Mouse (Mus musculus) testis, postnatal 14 days (tissue): ENCODE measurements at regions not wholly inside any gene's neighbourhood (a gene's known extent, or its start where the extent isn't known, plus 50 kb on each side); places are given as distances from the start of the nearest gene placed in this dataset.

Experiments used
- DNase-seq: peaks from one replicate; pipeline ENCODE4 v3.0.0; 2021; ENCODE audit warnings: low spot score

DNA sequence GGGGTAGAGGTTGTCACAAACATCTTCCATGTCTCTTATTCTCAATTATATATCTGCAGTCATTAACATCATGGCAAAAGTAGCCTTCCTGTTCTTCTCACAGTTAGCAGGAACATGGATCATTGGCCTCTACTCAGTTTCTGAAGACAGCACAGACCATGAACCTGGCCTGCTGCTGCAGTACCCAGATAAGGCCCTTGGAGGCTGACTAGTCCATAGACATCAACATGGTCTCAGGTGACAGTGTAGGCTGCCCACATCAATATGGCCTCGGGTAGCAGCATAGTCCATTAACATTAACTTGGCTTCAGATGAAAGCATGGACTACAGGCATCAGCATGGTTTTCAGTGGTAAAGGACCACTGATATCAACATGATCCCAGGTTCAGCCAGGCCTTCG is 95.9 kb upstream of the Tmtc4 start:
- DNase-seq, result no peak

- no peak for DNase-seq
Measured at GRCm38 (mm10) chr14:123078804-123079203, 95.0 kb upstream of the Tmtc4 start.

DNA sequence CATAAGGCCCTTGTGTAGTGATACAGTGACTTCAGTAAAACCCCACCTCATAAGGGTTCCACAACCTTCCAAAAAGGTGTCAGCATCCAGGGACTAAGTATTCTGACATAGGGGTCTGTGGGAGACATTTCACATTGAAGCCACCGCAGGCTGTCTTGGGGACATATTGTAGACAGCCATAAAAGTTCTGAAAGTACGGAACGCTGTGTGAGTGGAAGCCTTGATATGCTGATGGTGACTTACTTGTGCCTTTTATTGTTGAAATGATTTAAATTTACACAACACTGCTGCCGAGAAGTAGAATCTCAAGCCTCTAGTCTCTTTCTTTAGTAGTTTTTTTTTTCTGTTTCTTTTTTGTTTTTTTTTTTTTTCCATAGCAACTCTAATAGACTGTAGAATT is 82.5 kb upstream of the Tmtc4 start:
- no peak for DNase-seq

- no peak for DNase-seq
Measured at GRCm38 (mm10) chr14:123065566-123065965, 81.7 kb upstream of the Tmtc4 start.

DNA sequence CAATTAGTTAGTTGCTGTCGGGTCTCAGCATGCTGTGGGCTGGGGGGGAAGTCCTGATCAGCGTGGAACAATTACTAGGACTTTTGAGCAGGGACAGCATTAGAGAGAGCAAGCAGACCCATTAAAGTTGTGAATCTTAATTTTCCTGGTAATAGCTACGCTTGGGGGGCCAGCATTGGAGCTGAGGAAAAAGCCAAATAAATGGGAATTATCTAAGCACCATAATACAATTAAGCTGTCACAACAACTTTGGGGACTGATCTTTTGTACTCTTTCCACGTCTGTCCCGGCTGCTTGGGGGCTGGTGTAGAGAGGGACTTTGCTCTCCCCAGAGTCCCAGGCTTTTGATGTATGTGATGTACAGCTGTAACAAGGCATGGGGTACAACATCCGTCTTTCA is 81.3 kb upstream of the Tmtc4 start:
- DNase-seq, result no peak

DNA sequence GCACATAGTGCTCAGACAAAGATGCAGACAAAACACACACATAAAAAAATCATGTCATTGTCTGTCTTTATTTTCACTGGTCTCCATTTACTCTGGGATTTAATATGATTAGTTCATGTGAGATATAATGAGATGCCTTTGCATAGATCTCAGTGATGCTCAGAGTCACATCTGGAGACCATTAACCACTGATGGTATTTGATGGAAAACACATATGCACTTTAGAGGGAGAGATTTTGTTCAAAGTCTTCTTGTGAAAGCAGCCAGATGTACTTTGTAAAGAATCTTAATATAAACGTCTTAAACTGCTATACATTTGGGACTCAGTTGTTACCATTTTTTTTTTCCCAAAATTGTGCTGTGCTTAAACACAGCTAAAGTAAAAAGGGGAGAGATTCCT is 79.1 kb upstream of the Tmtc4 start:
- DNase-seq, result no peak

DNA sequence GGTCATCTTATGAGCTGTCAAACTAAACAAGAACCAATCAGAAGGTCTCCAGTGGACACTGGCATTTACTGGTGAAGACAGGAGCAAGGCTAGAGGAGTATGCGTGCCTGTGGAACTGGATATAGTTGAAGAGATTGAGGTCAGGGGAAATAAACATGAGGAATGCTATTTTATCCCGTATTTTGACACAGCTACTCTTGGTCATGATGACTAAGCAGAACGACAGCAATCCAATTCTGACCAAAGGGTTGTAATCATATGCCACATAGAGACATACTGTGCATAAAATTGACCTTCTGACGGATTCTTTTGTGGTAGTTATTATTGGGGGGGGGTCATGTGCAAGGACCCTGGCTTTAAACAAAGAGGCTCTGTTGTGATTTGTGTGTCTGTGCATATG is 73.1 kb upstream of the Tmtc4 start:
- DNase-seq, result no peak

GRCm38 (mm10) chr14:123048451-123048850 is 64.6 kb upstream of the Tmtc4 start:
- DNase-seq, result no peak

DNA sequence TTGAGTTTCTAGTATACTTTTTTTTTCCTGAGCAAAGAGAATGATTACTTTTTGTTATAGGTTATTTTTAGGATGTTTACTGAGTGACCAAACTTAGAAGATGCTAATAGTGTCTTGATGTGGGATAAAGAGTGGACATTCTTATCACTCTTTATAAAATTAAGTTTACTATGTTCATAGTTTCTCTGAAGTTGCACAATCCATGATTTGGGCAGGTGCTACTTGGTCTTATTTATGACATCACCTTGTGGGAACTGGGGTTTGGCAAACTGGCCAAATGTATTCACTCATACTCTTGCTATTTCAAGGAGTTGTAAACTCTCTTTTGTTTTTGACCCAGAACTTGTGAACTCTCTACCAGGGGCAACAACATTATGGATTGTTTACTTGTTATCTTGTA is 56.2 kb upstream of the Tmtc4 start:
- no peak for DNase-seq

DNA sequence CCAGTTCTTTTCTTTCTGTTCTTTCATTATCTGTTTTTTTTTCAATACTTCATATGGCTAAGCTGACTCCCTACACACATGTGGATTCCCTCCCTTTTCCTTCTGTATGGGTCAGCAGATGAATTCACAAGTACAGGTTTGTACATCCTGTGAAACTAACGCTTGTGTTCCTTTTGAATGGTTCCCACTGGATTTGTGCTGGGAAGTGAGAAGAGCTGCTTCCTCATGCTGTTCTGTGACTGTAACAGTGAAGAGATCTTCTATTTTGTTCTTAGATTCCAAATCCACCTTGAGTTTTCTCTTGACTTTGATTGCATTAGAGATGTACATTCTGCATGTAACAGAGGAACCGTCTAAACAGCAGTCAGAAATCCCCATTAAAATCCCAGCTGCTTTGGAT is 53.6 kb upstream of the Tmtc4 start:
- DNase-seq, result no peak
